15 mouse cellular contexts compared by ENCODE assay signal in the genomic region with DNA sequence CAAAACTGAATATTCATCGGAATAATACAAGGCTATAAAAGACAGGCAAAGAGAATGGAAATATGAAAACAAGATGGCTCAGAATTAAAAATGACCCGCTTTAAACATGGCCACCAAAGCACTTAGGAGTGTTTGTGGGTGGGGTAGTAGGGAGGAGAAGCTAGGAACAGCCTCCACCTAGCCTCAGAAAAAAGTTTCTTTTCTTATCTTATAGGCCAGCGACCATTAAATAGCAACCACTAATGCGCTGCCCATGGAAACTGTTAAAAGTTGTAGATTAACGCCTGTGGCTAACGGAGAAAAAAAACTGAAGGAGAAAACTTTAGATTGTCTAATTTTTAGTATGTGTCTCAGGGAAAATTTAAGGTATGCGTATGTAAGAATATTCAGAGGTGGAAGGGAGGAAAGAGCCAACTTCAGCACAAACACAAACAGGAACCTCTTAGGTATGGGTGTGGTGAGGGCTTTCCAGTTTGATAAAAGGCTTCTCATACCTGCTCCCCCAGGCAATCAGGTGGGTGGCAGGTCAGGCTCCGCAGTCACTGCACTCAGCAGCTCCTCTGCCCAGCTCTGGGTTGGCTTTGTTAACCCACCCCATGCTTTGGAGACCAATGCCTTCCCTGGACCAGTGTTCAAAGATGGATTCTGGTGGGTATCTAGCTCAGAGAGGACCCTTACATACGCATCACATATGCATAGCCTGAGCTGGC.
DNase-seq lines count a peak whose midpoint lies in the region; ATAC-seq lines count a peak whose summit lies in the region.
"Had no signal": no experiment of that assay in that cellular context is flagged by ENCODE, and none has a peak within 500 bp of the region (broad histone marks: within the 10 kb centered on the region; RNA-seq: fewer than 3 reads in every experiment).

No protein-coding gene starts in this region.

- 0 out of 2 replicates have a peak, but pooled peaks cover 8% of the 10 kb centered on the region for H3K36me3 ChIP-seq in forebrain, embryonic 12.5 days (replicated peaks)
- no peaks in the 10 kb centered on the region for H3K36me3 ChIP-seq in forebrain, embryonic 14.5 days (ENCODE audit: control insufficient read depth, insufficient read depth, low read length)
- H3K36me3 ChIP-seq in hindbrain, embryonic 11.5 days (ENCODE audit: control insufficient read depth, insufficient read depth, low read length): no peaks in the 10 kb centered on the region
- H3K36me3 ChIP-seq in hindbrain, embryonic 12.5 days: peaks cover 3% of the 10 kb centered on the region; the same call in 1 of the 2 replicates
- H3K36me3 ChIP-seq in embryonic facial prominence, embryonic 12.5 days: 0 out of 2 replicates have a peak, but pooled peaks cover 3% of the 10 kb centered on the region
- H3K36me3 ChIP-seq in liver, embryonic 13.5 days: peaks cover 5% of the 10 kb centered on the region; the same call in 1 of the 2 replicates
- H3K36me3 ChIP-seq: neural tube, embryonic 13.5 days had no signal

- no peak overlapping the region for H3K9ac ChIP-seq in forebrain, embryonic 12.5 days
- H3K9ac ChIP-seq in forebrain, embryonic 14.5 days (ENCODE audit: low read length): no peak overlapping the region
- H3K9ac ChIP-seq in hindbrain, embryonic 11.5 days (ENCODE audit: low read depth, low read length): no peak overlapping the region
- no peak overlapping the region for H3K9ac ChIP-seq in hindbrain, embryonic 12.5 days
- no peak overlapping the region for H3K9ac ChIP-seq in embryonic facial prominence, embryonic 12.5 days
- peak overlapping the region; percentile 39; the same call in 1 of the 2 replicates for H3K9ac ChIP-seq in liver, embryonic 13.5 days
- H3K9ac ChIP-seq: neural tube, embryonic 13.5 days had no signal

- H3K9me3 ChIP-seq in forebrain, embryonic 12.5 days: no peaks in the 10 kb centered on the region
- no peaks in the 10 kb centered on the region for H3K9me3 ChIP-seq in forebrain, embryonic 14.5 days (replicated peaks; ENCODE audit: control insufficient read depth, low read length)
- H3K9me3 ChIP-seq in hindbrain, embryonic 11.5 days (ENCODE audit: control insufficient read depth, low read length): no peaks in the 10 kb centered on the region
- H3K9me3 ChIP-seq in hindbrain, embryonic 12.5 days (replicated peaks): no peaks in the 10 kb centered on the region
- H3K9me3 ChIP-seq in embryonic facial prominence, embryonic 12.5 days: no peaks in the 10 kb centered on the region
- H3K9me3 ChIP-seq in liver, embryonic 13.5 days (replicated peaks): no peaks in the 10 kb centered on the region
- H3K9me3 ChIP-seq: neural tube, embryonic 13.5 days had no signal

- DNase-seq in forebrain, embryonic 14.5 days (ENCODE audit: low spot score): no peak
- DNase-seq in hindbrain, embryonic 11.5 days (ENCODE audit: low spot score): no peak
- peak; percentile 33 for DNase-seq in liver, embryonic 13.5 days
- no peak for DNase-seq in cerebellum, adult 8-10 months
- no peak for DNase-seq in gastrocnemius, postnatal 10 days
- DNase-seq: cerebellum, adult 9-10 months; embryo, embryonic 11 days; heart, adult 2 months; kidney, postnatal 25 days; left cerebral cortex, postnatal 4 days had no signal

- H3K4me1 ChIP-seq in forebrain, embryonic 12.5 days: peaks cover 72% of the 10 kb centered on the region
- H3K4me1 ChIP-seq in forebrain, embryonic 14.5 days (ENCODE audit: control insufficient read depth, insufficient read depth, low read length): peaks cover 24% of the 10 kb centered on the region
- peaks cover 12% of the 10 kb centered on the region for H3K4me1 ChIP-seq in hindbrain, embryonic 11.5 days (replicated peaks; ENCODE audit: control insufficient read depth, insufficient read depth, low read length)
- peaks cover 68% of the 10 kb centered on the region for H3K4me1 ChIP-seq in hindbrain, embryonic 12.5 days
- H3K4me1 ChIP-seq in embryonic facial prominence, embryonic 12.5 days: peaks cover 24% of the 10 kb centered on the region
- H3K4me1 ChIP-seq in liver, embryonic 13.5 days (replicated peaks): peaks cover 40% of the 10 kb centered on the region

- H3K27me3 ChIP-seq in forebrain, embryonic 12.5 days: no peaks in the 10 kb centered on the region
- no peaks in the 10 kb centered on the region for H3K27me3 ChIP-seq in forebrain, embryonic 14.5 days (replicated peaks; ENCODE audit: control insufficient read depth, insufficient read depth, low read length)
- no peaks in the 10 kb centered on the region for H3K27me3 ChIP-seq in hindbrain, embryonic 11.5 days (ENCODE audit: control insufficient read depth, insufficient read depth, low read length)
- H3K27me3 ChIP-seq in hindbrain, embryonic 12.5 days: no peaks in the 10 kb centered on the region
- no peaks in the 10 kb centered on the region for H3K27me3 ChIP-seq in embryonic facial prominence, embryonic 12.5 days
- no peaks in the 10 kb centered on the region for H3K27me3 ChIP-seq in liver, embryonic 13.5 days
- H3K27me3 ChIP-seq: neural tube, embryonic 13.5 days had no signal

- H3K4me3 ChIP-seq in forebrain, embryonic 12.5 days (replicated peaks): no peak overlapping the region
- H3K4me3 ChIP-seq in forebrain, embryonic 14.5 days (ENCODE audit: low read depth, low read length): no peak overlapping the region
- no peak overlapping the region for H3K4me3 ChIP-seq in hindbrain, embryonic 11.5 days (ENCODE audit: low read depth, low read length)
- no peak overlapping the region for H3K4me3 ChIP-seq in hindbrain, embryonic 12.5 days
- H3K4me3 ChIP-seq in embryonic facial prominence, embryonic 12.5 days: no peak overlapping the region
- no peak overlapping the region; the same call in 1 of the 2 replicates for H3K4me3 ChIP-seq in liver, embryonic 13.5 days (replicated peaks)
- H3K4me3 ChIP-seq: heart, adult 2 months; neural tube, embryonic 13.5 days had no signal

- WGBS in forebrain, embryonic 12.5 days: 87% methylated on average over 9 of the region's 9 CpGs
- 82% methylated on average over 9 of the region's 9 CpGs for WGBS in forebrain, embryonic 14.5 days
- 88% methylated on average over 9 of the region's 9 CpGs for WGBS in hindbrain, embryonic 11.5 days
- 92% methylated on average over 9 of the region's 9 CpGs for WGBS in hindbrain, embryonic 12.5 days
- 89% methylated on average over 9 of the region's 9 CpGs for WGBS in embryonic facial prominence, embryonic 12.5 days
- 37% methylated on average over 9 of the region's 9 CpGs for WGBS in liver, embryonic 13.5 days (ENCODE audit: insufficient replicate concordance)

- no peak overlapping the region for H3K4me2 ChIP-seq in forebrain, embryonic 12.5 days
- H3K4me2 ChIP-seq in forebrain, embryonic 14.5 days (ENCODE audit: low read length): no peak overlapping the region
- H3K4me2 ChIP-seq in hindbrain, embryonic 11.5 days (replicated peaks; ENCODE audit: low read depth, low read length): no peak overlapping the region
- no peak overlapping the region for H3K4me2 ChIP-seq in hindbrain, embryonic 12.5 days (replicated peaks)
- H3K4me2 ChIP-seq in embryonic facial prominence, embryonic 12.5 days (replicated peaks): no peak overlapping the region
- H3K4me2 ChIP-seq in liver, embryonic 13.5 days: peak overlapping the region; percentile 45
- H3K4me2 ChIP-seq: neural tube, embryonic 13.5 days had no signal

- H3K27ac ChIP-seq in forebrain, embryonic 12.5 days: 0 out of 2 replicates have a peak overlapping the region, but pooled peaks have one; percentile 39
- no peak overlapping the region for H3K27ac ChIP-seq in forebrain, embryonic 14.5 days (ENCODE audit: low read depth, low read length)
- 0 out of 2 replicates have a peak overlapping the region, but pooled peaks have one; percentile 1 for H3K27ac ChIP-seq in hindbrain, embryonic 11.5 days (ENCODE audit: low read depth, low read length)
- H3K27ac ChIP-seq in hindbrain, embryonic 12.5 days: no peak overlapping the region; the same call in 1 of the 2 replicates
- peak overlapping the region; percentile 8; the same call in 1 of the 2 replicates for H3K27ac ChIP-seq in embryonic facial prominence, embryonic 12.5 days
- peak overlapping the region; percentile 86 for H3K27ac ChIP-seq in liver, embryonic 13.5 days
- H3K27ac ChIP-seq: heart, adult 2 months had no signal

- ATAC-seq in forebrain, embryonic 12.5 days (ENCODE audit: low FRiP score): no peak
- ATAC-seq in forebrain, embryonic 14.5 days: no peak
- no peak for ATAC-seq in hindbrain, embryonic 11.5 days (ENCODE audit: low FRiP score)
- ATAC-seq in hindbrain, embryonic 12.5 days (ENCODE audit: low FRiP score): no peak
- ATAC-seq in embryonic facial prominence, embryonic 12.5 days (ENCODE audit: insufficient number of reproducible peaks, insufficient read depth, low FRiP score, low TSS enrichment): no peak
- peak; percentile 92 for ATAC-seq in liver, embryonic 13.5 days (ENCODE audit: low read depth)
- ATAC-seq: intestine, postnatal 0 days had no signal

Comparison
In these comparisons a context has a peak if more than half of its experiments do, and no peak if none do; other contexts are left out.
1. H3K27ac ChIP-seq: peak in forebrain, embryonic 12.5 days (single experiment), hindbrain, embryonic 11.5 days (single experiment), embryonic facial prominence, embryonic 12.5 days (single experiment) and liver, embryonic 13.5 days (single experiment); none in forebrain, embryonic 14.5 days (single experiment) and hindbrain, embryonic 12.5 days (single experiment).